Mouse (Mus musculus): ENCODE measurements around the gene Ndufa3. TPM values are rescaled to one million over a fixed set of nuclear protein-coding genes. Genes with fewer than 3 reads are reported as not detected.

Ndufa3 gene
- polyA plus RNA-seq, 1 experiment = 377 TPM

DNA sequence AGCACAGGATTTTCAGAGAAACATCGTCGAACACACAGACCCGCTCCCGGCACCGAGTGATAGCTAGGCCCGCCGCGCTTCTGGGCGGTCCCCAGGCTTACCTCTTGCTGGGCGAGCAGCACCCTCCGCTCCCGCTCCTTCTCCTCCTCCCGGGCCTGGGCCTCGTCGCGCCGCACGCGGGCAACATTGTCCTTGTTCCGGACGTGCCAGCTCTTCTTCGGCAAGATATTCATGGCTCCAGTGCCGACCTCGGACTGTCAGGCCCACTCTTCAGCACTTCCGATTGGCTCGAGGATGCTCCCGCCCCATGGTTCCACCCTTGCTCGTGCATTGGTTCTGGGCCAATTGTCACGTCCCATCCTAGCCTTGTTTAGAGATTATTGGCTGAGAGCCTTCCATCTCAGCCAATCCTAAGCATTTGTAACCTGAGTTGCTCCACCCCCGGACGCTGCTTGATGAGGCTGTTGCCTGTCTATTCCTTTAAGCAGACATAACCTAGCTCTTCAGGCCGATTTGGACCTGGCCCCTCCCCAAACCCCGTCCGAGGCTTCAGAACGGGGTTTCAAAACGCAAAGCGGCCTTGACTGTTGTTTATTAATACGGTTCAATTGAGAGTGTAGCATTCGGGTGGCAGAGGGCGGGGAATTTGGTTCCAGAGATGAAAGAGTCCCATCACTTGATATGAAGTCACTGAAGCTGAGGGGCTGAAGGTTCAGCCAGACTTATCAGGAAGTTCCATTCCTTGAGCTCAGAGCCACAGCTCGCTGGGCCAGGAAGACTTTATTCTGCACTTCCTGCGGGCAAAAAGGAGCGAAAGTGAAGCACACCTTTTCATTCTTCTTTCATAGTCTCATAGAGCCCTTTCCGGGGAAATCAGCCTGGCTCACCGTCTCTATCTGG lies 48.3 kb downstream of the Ndufa3 start, which contains the start of gene Leng1:
Leng1 (minus strand) TSS at position 626 of the 900 bp plus-strand sequence.
- Histone ChIP-seq H3K4me1 (ENCODE audit: control insufficient read depth, insufficient read depth, low read length) (peaks cover 3% of the 10 kb centered on the region; the same call in 1 of the 2 replicates), H3K4me3 (replicated peaks; ENCODE audit: control insufficient read depth, low read depth, low read length) (peak within 1 kb of the TSS; percentile 86)
- WGBS = 2% methylated on average over 45 of the region's 45 CpGs

GRCm38 (mm10) chr7:3666921-3667391 lies 49.8 kb downstream of the Ndufa3 start:
- TF ChIP-seq CTCF (IDR thresholded peaks at IDR 0.05; ENCODE audit: control insufficient read depth, insufficient read depth, low read length) = no peak
- no peak for TF ChIP-seq POLR2A (IDR thresholded peaks at IDR 0.05; ENCODE audit: borderline replicate concordance, control insufficient read depth, low read depth, low read length)
- no peak overlapping the region for H3K4me3 ChIP-seq (replicated peaks; ENCODE audit: control insufficient read depth, low read depth, low read length)
- peaks cover 3% of the 10 kb centered on the region; the same call in 1 of the 2 replicates for H3K4me1 ChIP-seq (ENCODE audit: control insufficient read depth, insufficient read depth, low read length)
- WGBS = 36% methylated on average over 14 of the region's 14 CpGs
- no peak overlapping the region for H3K27ac ChIP-seq (ENCODE audit: control insufficient read depth, insufficient read depth, low read depth, low read length, poor library complexity)

More for the DNA sequence above, 48.3 kb downstream of the Ndufa3 start, which contains the start of gene Leng1:
- H3K27ac ChIP-seq (ENCODE audit: control insufficient read depth, insufficient read depth, low read depth, low read length, poor library complexity) = peak within 1 kb of the TSS; percentile 80
- no peak for TF ChIP-seq CTCF (IDR thresholded peaks at IDR 0.05; ENCODE audit: control insufficient read depth, insufficient read depth, low read length)
- TF ChIP-seq POLR2A (IDR thresholded peaks at IDR 0.05; ENCODE audit: borderline replicate concordance, control insufficient read depth, low read depth, low read length) = peak; percentile 84

Other genes with a start within 250 kb of the Ndufa3 start
- gene Cacng8, start 226.7 kb upstream of the Ndufa3 start, polyA plus RNA-seq (2011; ENCODE audit: insufficient read depth, insufficient read length, low replicate concordance, missing spikeins) = not detected in 2 replicates
- gene Cacng6, start 193.2 kb upstream of the Ndufa3 start, polyA plus RNA-seq (2011; ENCODE audit: insufficient read depth, insufficient read length, low replicate concordance, missing spikeins) = not detected in 2 replicates
- 7.8 and 11.9 TPM in 2 replicates for gene Tarm1, start 114.7 kb upstream of the Ndufa3 start, polyA plus RNA-seq (2011; ENCODE audit: insufficient read depth, insufficient read length, low replicate concordance, missing spikeins)
- gene Oscar, start 1.2 kb upstream of the Ndufa3 start, polyA plus RNA-seq (2011; ENCODE audit: insufficient read depth, insufficient read length, low replicate concordance, missing spikeins) = 1.1 TPM in 1 of 2 replicates, not detected in the other
- 12.2 and 42.0 TPM in 2 replicates for gene Tfpt, start 12.6 kb downstream of the Ndufa3 start, polyA plus RNA-seq (2011; ENCODE audit: insufficient read depth, insufficient read length, low replicate concordance, missing spikeins)
- gene Prpf31, start 12.6 kb downstream of the Ndufa3 start, polyA plus RNA-seq (2011; ENCODE audit: insufficient read depth, insufficient read length, low replicate concordance, missing spikeins) = 26.4 and 45.2 TPM in 2 replicates
- gene Cnot3, start 27.9 kb downstream of the Ndufa3 start, polyA plus RNA-seq (2011; ENCODE audit: insufficient read depth, insufficient read length, low replicate concordance, missing spikeins) = 72.1 and 112 TPM in 2 replicates
- 5.5 and 9.8 TPM in 2 replicates for gene Leng1, start 48.5 kb downstream of the Ndufa3 start, polyA plus RNA-seq (2011; ENCODE audit: insufficient read depth, insufficient read length, low replicate concordance, missing spikeins)
- gene Tmc4, start 60.2 kb downstream of the Ndufa3 start, polyA plus RNA-seq (2011; ENCODE audit: insufficient read depth, insufficient read length, low replicate concordance, missing spikeins) = 16.0 and 39.8 TPM in 2 replicates
- 23.8 and 25.8 TPM in 2 replicates for gene Tsen34, start 75.5 kb downstream of the Ndufa3 start, polyA plus RNA-seq (2011; ENCODE audit: insufficient read depth, insufficient read length, low replicate concordance, missing spikeins)
- 19.5 and 43.5 TPM in 2 replicates for gene Mboat7, start 76.2 kb downstream of the Ndufa3 start, polyA plus RNA-seq (2011; ENCODE audit: insufficient read depth, insufficient read length, low replicate concordance, missing spikeins)
- gene Rps9, start 86.6 kb downstream of the Ndufa3 start, polyA plus RNA-seq (2011; ENCODE audit: insufficient read depth, insufficient read length, low replicate concordance, missing spikeins) = 3,380 and 3,507 TPM in 2 replicates
- gene Pirb, start 103.0 kb downstream of the Ndufa3 start, polyA plus RNA-seq (2011; ENCODE audit: insufficient read depth, insufficient read length, low replicate concordance, missing spikeins) = 41.4 and 143 TPM in 2 replicates
- gene Gm15448, start 208.3 kb downstream of the Ndufa3 start, polyA plus RNA-seq (2011; ENCODE audit: insufficient read depth, insufficient read length, low replicate concordance, missing spikeins) = 0.72 and 4.4 TPM in 2 replicates
- gene Pira2, start 227.7 kb downstream of the Ndufa3 start, polyA plus RNA-seq (2011; ENCODE audit: insufficient read depth, insufficient read length, low replicate concordance, missing spikeins) = 8.9 and 15.8 TPM in 2 replicates